Mouse (Mus musculus) liver, postnatal 0 days (tissue): Measurements from ENCODE around the gene Hibch.
"Not testable (repeated sequence)": the region's sequence is repeated elsewhere in the genome, so short reads cannot be mapped to it uniquely, and the experiment has no call there.

Experiments used
- CTCF ChIP-seq: sonication (generic); IDR thresholded peaks from 2 replicates; pipeline ENCODE4 v1.5.1; 2016; ENCODE audit warnings: antibody characterized with exemption, low read depth
- EP300 ChIP-seq: IDR thresholded peaks from 2 replicates; pipeline ENCODE4 v1.6.1; 2016; ENCODE audit warnings: antibody characterized with exemption, low read depth, mild to moderate bottlenecking

DNA sequence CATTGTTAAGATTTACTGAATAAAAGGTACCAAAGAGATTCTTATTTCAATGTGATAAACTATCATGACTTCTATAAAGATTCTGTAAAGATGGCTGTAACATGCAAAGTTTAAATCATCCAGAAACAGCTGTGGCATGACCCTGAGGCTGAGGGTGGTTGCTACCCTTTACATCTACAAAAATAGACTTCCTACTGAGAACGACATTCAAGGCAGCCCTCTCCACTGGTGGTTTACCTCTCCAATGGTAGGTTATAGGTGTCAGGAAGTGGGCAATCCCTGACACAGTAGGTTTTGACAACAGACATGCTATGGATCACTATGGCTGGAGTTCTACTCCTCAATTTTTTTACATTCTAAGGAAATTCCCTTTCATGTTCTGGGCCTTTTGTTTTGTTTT, 79.8 kb downstream of the Hibch start:
- not testable (repeated sequence) for TF ChIP-seq CTCF, EP300
